Mouse (Mus musculus) frontal cortex, postnatal 25 days (tissue): Measurements from ENCODE around the gene Mapkapk3.

Source experiments
- DNase-seq, 2 experiments: peaks; one replicate each; pipeline ENCODE4 v3.0.0; 2022; ENCODE audit warnings: low spot score in 2 of 2

The Mapkapk3 gene

DNA sequence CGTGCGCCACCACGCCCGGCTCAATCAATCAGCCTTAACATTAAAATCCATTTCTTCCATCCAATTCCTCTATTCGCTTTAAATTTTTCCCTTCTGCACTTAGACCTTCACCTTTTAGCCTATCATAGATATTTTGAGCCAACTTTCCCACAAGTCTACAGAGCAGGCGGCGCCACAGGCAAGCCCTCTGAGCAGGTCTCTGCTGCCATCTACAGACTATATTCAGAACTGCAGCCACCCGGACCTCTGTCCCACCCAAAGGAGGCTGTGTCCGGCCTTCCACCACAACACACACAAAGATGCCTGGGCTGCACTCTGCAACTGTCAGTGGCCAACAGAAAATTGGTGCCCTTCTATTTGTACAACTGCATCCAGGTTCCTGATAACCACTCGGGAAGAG, 1.2 kb upstream of the Mapkapk3 start:
- DNase-seq = peak; percentile 64 to 77

DNA sequence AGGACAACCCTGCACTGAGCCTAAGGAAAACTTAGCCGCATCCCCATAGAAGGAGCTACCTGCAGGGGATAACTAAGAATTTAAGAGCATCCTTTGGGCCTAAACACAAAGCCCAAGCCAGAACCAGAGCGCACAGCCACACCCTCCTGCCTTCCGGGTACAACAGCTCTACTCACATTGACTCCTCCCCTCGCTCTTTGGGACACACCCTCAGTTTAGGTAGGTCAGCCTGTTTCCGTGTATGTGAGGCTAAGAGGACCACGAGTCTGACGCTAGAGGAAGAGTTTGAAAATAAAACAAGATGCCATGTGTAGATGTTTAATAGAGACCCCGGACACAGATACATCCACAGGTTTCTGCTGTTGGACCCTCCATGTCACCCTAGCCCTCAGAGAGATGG, 966 bp downstream of the Mapkapk3 start:
- DNase-seq = no peak

DNA sequence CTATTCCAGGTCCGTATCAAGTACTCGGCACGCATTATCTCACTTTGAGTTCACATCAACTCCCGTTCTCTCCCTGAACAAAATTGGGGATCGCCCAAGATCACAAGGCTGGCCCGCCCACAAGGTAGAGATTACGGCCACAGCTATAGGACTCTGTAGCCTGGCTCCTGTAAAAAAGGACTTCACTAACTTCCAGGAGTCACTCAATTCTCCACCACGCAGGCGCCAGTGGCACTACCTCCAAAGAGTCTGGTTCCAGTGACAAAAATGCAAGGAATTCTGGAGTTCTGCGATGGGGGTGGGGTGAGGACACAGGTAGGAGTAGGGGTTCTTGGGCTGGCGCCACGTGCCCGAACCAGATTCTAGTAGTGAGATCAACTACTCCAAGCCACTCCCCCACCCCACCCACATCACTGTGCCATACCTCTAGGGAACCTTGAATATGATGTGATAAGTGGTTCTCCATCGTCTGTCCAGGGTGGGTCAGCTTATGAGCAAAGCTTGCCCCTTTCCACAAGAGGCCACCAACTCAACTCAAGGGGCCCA, 1.5 kb downstream of the Mapkapk3 start:
- DNase-seq = no peak

DNA sequence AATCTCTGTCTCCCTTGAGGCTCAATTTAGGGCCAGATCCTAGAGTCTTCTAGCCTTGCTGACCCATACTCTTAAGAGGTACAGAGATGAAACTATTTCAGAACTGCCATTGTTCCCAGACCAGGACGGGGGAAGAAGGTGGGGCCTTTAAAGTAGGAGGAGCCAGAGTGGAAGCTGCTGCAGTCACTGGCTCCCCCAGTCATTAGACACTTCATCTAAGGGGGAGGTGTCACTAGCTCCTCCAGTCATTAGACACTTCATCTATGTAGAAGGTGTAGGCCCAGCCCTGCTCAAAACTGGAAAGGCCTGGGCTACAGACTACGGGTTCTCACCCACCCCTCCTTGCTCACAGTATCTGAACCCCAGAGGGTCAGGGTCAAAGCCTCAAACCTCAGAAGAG, 2.4 kb downstream of the Mapkapk3 start:
- no peak for DNase-seq

DNA sequence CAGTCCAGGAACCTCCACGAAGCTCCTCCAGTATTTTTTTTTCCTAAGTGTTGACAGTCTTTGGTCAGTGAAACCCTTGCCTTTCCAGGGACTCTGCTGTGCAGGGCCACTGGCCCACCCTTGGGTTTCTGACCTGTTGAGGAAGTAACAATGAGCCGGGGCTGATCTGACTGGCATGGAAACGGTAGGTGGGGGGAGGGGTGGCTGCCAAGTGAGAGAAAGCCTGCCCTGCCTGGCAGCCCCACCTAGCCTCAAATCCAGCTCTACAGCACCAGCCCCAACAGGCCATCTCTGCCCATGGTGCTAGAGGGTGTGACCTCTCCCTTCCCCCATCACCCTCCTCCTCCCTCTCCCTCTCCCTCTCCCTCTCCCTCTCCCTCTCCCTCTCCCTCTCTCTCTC, 4.7 kb downstream of the Mapkapk3 start:
- no peak for DNase-seq

DNA sequence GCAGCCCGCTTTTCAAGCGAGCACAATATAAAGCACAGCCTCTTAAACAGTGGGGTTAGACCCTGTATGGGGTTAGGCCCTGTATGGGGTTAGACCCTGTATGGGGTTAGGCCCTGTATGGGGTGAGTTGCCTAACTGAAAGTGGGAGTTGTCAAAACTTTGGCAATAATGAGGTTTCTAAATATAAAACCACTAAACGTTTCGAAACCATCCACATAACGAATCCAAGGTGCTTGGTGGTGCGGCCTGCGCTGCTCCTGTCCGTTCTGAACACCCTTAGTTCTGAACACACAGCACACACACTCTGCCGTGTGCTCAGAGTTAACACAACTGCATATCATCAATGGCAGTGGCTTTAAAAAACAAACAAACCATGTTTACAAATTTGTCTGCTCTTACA, 6.7 kb downstream of the Mapkapk3 start:
- no peak for DNase-seq

DNA sequence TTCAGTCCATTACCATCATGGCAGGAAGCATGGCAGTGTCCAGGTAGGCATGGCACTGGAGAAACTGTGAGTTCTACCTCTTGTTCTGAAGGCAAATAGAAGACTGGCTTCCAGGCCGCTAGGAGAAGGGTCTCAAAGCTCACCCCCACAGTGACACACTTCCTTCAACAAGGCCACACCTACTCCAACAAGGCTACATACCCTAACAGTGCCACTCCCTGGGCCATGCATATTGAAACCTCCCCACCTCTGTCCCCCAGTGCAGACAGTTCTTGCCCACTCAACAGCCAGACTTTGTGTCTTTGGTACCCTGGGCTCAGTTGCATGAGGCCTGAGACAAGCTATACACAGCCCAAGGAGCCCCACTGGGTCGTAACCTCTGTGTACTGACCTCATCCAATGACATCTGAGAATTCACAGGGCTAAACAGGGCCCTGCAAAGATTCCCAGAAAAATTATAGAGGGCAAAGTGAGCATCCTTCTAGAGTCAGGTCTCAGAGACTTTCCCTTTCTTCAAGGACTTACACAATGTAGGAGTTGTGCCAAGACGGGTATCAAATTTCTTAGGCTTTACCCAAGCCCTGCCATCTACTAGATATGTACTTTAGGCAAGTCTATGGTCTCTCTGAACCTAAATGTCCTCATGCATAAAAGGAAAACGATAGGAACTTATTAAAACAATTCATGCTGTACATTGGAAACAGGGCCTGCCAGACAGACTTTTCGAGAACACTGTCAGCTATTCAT, 8.3 kb downstream of the Mapkapk3 start:
- DNase-seq = no peak

DNA sequence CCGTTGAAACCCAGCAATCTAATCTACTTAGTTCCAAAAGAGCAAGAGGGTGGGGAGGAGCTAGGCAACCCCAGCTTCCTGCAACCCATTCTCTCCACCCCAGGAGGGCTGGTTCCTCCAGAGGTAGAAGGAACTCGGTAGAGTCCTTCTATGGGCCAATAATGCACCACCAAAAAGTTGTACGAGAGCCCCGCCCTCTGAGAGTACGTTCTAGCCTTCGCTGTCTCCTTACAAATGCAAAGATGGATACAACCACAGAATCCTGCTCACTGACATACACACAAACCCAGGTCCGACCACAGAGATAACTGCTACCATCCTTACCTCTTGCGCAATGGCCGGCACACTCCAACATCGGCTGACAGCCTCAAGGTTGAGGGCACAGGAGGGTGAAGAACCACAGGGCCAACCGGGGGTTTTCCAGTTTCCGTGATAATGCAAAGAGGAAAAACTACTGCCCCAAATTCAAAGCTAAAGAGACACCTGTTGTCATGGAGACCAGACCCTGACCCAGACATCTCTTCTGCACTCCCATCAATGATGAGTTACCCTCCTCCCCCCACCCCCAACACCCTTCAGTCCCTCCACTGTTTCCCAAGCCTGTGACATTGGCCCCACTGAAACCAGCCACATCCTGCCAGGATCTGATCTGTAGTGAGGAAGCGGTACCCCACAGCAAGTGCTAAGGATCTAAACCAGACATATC, 9.2 kb downstream of the Mapkapk3 start:
- no peak for DNase-seq

DNA sequence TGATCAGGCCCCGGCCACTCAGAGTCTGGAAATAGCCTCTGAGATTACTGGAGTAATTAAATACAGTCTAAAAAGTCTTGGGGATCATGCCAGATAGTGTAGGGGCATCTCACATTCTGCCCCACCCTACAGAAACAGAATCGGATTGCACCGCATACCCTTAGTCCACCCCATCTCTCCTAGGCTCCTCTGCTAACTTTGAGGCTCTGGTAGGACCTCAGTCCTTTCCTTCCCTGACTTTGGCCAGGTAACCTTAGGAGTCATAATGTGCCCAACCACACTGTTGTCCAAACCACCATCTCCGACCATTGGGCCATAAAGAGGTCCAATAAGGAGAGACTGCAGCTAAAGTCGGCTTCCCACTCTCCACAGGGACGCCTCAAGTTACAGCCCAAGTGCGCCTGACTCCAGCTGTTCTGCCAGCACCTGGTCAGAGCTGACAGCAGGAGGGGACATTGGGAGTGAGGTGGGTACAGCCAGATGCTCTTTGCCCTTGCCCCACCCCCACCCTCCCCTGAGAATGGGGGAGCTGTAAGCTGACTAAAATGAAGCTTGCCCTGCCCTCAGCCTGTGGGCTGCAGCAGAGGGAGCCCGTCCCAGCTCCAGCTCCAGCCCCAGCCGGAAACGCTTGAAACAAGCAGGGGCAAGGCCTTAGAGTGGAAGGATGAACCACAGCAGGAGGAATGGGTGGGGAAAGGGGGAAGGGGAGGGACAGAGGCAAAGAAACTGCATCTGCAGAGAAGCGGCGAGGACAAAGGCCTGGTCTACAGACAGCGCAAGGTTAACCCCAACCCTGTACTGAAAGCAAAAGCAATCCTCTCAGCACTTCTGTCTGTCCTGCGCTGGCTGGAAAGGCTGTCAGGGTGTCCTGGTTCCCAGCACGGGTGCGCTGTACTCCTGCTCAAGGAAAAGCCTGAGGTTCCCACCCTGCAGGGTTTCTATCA, 10.0 kb downstream of the Mapkapk3 start:
- DNase-seq = no peak

DNA sequence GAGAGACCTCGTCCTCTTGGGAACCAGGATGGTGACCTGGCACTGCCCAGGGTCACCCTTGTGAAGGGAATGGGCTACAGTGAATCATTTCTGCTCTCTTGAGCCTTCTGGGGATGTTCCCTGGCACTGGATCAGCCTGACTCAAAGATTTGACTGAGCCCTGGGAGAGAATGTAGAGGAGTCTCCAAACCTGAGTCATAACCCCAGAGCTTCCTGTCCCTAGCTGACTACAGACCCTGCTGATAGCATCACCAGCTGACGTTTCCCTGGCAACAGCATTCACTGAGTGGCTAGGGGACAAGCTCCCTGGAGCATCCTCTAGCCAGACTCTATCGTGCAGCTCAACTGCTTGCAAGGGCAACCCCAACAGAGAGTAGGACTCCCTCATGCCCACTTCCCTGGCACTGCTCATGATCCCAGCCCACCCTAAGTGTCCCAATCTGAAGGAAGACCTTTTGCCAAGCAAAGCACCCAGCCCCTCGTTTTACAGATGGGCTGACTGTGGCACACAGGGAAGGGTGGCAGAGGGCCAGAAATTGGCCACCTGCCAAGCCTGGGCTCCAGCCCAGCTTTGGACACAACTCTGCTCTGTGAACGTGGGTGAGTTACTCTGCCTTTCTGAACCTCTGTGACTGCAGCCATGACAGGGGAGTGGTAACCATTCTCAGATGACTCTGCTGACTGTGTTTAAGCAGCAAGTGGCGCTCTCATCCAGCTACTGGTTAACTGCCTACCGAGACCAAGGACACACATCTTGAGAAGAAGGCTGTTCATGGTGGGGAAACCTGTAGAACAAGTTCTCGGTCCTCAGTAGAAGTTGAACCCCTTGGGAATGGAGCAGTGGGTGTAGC, 10.9 kb downstream of the Mapkapk3 start:
- DNase-seq = no peak

DNA sequence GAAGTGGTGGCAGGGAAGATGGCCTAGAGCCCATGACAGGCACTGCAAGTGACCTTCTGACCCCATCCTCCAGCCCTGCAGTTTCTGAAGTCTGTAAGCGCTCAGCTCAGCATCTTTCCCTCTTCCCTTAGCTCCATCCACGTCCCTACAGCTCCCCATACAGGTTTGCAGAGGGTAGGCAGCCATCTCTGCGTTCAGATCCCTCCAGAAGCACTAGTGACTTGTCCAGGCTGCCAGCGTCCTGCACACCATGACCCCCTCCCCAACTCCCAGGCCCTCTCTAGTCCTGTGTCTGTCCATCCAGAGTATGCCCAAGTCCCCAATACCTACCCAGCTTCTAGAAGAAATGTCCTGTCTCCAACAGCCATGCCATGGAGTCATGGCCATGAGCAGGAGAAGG, 11.6 kb downstream of the Mapkapk3 start:
- no peak for DNase-seq

DNA sequence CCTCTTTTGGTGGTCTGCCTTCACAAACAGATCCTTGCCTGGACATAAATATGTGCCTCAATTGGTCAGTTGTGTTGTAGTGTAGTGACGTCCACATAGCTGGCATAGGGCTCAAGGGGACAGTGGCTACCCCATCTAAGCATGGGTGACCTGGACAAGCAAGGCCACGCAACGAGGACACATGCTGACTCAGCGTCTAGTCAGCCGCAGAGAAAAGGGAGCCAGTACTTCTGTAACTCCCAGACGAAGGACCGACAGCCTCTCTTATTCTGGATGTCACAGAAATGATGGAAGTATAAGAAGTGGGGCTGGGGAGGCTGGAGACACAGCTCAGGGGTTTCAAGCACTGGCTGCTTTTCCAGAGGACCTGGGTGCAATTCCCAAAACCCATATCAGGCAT, 12.1 kb downstream of the Mapkapk3 start:
- DNase-seq = no peak

DNA sequence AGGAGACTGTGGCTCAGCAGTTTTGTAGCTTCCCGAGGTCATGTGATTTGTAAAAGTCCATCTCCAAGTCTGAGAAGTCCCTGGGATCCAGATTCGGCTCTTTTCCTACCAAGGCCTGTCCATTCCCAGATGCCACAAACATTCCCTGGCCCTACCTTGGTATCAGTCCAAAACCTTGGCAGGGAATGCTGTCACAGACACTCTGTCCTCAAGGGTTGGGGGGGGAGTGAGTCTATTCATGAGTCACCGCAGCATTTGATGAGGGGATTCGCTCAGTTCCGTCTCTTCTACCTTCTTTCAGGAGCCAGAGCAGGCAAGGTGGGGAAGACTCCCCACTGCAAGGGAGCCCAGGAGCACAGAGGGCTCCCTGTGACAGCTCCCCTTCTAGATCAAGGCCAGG, 14.0 kb downstream of the Mapkapk3 start:
- DNase-seq = no peak

DNA sequence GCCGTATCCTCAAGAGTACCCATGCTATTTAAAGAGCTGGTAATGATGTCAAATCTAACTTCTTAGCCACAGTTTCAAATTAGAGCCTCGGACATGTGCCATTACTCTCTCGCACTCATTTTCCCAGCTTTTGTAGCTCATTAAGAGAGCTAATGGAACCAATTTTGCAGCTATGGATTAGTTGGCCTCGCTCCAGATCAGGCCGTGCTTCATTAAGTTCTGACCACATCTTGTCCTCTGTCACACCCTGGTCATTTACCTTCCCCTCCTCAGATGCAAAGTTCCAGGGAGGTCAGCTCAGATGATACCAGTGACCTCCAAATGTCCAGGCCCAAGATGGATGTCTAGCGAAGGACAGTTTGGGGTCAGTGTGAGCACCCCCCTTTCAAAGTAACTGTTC, 14.9 kb downstream of the Mapkapk3 start:
- no peak for DNase-seq

DNA sequence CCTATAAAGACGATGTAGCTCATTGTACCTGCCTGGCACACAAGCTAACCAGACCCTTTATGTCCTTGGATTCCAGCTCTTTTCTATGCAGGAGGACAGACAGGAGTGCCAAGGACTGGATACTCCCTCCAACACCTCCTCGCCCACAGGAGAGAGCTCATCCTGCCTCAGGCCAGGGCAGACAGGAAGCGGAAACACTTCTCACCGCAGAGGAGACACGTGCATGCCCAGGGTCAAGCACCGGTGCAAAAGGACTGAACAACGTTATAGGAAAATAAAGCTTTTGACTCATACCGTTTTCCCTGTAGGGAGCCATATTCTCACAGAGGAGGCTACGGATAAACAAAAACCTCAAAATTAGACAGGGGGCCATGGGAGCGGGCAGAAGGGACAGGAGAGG, 16.5 kb downstream of the Mapkapk3 start:
- no peak for DNase-seq

DNA sequence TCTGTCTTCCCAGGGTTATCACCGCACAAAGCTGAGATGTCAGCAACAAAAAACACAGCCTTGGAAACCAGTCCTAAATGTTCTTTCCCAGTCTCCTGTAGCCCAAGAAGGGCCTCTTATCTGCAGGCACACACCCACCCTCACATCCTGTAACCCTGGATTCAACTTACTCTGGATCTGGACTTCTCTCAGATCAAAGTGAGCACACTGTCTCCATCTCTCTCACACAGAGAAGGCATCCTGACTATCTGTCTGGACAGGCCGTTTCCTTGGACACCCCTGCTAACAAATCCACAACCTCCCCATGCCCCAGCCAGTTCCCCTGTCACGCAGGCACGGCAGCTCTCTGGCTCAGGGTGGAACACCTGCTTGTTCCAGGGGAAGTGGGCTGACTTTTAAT, 17.4 kb downstream of the Mapkapk3 start:
- no peak for DNase-seq

DNA sequence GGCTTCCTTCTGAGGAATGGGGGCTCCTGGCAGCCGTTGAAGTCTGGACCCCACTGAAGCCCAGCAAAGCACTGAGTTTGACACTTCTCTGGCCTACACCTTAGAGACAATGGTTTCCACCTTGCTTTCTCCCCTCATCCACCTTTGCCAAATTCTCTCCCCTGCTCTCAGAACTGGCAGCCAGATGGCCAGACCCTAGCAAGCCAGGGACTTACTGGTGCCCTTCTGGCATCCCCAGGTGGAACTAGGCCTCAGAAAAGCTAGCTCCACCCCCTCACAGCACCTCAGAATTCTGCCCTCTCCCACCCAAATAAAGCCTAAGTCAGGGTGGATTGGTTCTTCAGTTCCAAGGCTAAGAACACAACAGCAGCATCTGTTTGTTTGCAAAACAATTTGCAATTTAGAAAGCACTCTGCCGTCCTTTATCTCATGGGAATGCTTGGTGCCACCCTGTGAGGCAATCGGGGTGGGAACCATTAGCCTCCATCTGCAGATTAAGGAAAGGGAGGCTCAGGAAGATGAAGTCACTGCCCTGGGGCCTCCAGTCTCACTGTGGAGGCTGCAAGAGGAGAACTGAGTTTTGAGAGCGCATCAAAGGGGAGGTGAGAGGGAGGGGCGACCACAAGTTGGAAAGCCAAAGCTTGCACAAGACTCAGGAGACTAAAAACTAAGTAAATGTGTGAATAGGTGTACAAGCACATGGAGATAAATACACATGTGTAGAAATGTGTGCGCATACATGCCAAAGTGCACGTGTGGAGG, 18.3 kb downstream of the Mapkapk3 start:
- no peak for DNase-seq

DNA sequence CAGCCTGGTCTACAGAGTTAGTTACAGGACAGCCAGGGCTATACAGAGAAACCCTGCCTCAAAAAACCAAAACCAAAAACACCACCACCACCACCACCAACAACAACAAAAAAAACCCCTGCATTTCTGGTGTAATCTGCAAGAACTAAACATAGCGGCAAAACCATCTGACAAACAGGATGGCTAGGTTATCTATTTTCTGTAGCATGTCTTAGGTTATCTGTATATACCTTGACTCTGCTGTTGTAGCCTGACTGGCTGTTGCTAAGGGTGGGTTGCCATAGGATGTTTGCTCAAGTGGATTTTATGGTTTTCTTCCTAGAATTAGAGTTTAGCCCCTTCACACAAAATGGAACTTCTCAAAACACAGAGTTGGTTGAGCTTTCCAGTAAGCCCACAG, 19.9 kb downstream of the Mapkapk3 start:
- DNase-seq = no peak

DNA sequence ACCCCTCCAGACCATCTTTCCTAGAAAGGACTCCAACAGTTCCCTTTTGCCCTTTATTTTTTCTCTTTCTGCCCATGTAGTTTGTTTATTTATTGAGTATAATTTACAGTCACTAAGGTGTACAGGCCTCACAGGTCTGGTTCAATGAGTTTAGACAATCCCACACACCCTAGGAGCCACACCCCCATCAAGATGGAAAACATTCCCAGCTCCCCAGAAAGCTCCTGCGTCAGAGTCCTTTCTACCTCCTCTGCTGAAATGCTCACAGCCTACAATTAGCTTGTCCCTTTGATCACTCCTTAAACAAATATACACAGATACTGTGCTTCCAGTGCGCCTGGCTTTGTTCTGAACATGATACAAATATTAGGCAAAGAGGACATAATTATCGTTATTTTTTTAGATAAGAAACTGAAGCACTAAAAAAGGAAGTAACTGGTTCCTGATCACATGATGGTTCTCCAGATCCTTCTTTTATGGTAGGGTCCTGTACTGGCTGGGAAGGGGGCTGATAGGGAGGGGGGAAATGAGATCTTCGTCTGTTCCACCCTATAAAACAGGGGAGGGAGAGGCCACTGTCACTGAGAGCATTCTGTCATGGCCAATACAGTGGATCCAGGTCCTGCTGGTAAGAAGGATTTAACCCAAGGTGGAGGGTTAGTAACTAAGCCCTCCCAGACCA, 21.8 kb downstream of the Mapkapk3 start:
- DNase-seq = no peak

DNA sequence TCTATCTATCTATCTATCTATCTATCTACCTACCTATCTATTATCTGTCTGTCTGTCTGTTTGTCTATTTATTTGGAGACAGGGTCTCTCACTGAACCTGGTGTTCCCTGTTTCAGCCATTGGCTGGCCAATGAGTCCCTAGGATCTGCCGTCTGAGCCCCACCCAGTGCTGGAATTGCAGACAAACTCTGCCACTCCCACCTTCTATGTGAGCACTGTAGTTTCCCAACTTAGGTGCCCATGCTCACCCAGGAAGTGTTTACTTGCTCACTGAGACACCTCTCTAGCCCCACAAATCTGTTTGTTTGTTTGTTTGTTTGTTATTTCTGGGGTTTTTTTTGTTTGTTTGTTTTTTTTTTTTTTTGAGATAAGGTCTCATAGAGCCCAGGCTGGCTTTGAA, 22.6 kb downstream of the Mapkapk3 start:
- no peak for DNase-seq
